Comparison of ENCODE assay signal across 8 mouse cellular contexts in the genomic region with DNA sequence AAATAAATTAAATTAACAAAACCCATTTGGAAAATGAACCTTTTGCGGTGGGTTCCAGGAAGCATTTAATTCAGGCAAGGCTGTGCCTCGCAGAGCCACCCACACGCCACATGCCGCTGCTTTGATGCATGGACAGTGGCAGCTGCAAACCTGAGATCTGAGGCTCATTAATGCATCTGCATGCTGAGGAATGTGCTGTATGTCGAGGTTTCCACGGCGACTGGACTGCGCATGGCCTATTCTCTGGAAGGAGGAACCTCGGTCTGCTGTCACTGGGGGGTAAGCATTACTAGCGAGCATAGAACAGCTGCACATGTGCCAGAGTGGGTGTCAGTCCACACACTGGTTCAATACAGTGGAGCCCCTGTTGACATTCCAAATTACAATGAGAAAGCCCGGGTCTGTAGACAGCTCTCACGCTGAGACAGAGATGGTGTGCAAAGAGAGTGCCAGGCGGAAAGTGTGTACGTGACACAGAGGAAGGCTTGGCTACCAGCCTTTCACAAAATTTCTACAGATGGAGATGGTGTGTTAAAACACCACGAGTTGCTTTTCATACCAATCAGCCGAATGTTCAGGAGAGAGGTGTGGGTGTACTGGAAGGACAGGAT.
A peak's percentile ranks its signal among the peaks of the same experiment; 100 is the strongest.
DNase-seq lines count a peak whose midpoint lies in the region; ATAC-seq lines count a peak whose summit lies in the region.

No protein-coding gene starts in this region.

- H3K9me3 ChIP-seq in forebrain, embryonic 13.5 days (replicated peaks), result peaks cover 11% of the 10 kb centered on the region
- H3K9me3 ChIP-seq in neural tube, embryonic 12.5 days, result 0 out of 2 replicates have a peak, but pooled peaks cover 9% of the 10 kb centered on the region

- H3K4me2 ChIP-seq in forebrain, embryonic 13.5 days, result peak overlapping the region; percentile 47
- peak overlapping the region; percentile 40 for H3K4me2 ChIP-seq in neural tube, embryonic 12.5 days (replicated peaks)

- H3K4me1 ChIP-seq in forebrain, embryonic 13.5 days, result peaks cover 35% of the 10 kb centered on the region
- peaks cover 23% of the 10 kb centered on the region for H3K4me1 ChIP-seq in neural tube, embryonic 12.5 days

- WGBS in forebrain, embryonic 13.5 days, result 5% methylated on average over 16 of the region's 16 CpGs
- 20% methylated on average over 16 of the region's 16 CpGs for WGBS in neural tube, embryonic 12.5 days

- peak; percentile 90 for ATAC-seq in forebrain, embryonic 13.5 days
- peak; percentile 94 for ATAC-seq in neural tube, embryonic 12.5 days (ENCODE audit: low FRiP score, low read depth)
- no peak for ATAC-seq in activated CD4-positive, CD25-positive, alpha-beta regulatory T cell, adult 4 months

- peak; percentile 83 for DNase-seq in embryo, embryonic 10 days (ENCODE audit: low spot score)
- peak; percentile 30 to 62 for DNase-seq in left cerebral cortex, adult 18-20 months (ENCODE audit: low spot score in 2 of 2)
- DNase-seq in spleen, postnatal 14 days (ENCODE audit: low spot score in 2 of 2), result no peak
- DNase-seq in urinary bladder, adult 18-20 months (ENCODE audit: low spot score in 2 of 2), result no peak
- no peak for DNase-seq in urinary bladder, postnatal 36 days (ENCODE audit: low spot score in 2 of 2)

- H3K9ac ChIP-seq in forebrain, embryonic 13.5 days, result 0 out of 2 replicates have a peak overlapping the region, but pooled peaks have one; percentile 22
- no peak overlapping the region for H3K9ac ChIP-seq in neural tube, embryonic 12.5 days

- peaks cover 8% of the 10 kb centered on the region for H3K27me3 ChIP-seq in forebrain, embryonic 13.5 days
- no peaks in the 10 kb centered on the region for H3K27me3 ChIP-seq in neural tube, embryonic 12.5 days (replicated peaks)

- peak overlapping the region; percentile 25 for H3K27ac ChIP-seq in forebrain, embryonic 13.5 days
- no peak overlapping the region for H3K27ac ChIP-seq in neural tube, embryonic 12.5 days

- H3K36me3 ChIP-seq in forebrain, embryonic 13.5 days (ENCODE audit: poor library complexity, severe bottlenecking), result no peaks in the 10 kb centered on the region
- no peaks in the 10 kb centered on the region for H3K36me3 ChIP-seq in neural tube, embryonic 12.5 days

- peak overlapping the region; percentile 12; the same call in 1 of the 2 replicates for H3K4me3 ChIP-seq in forebrain, embryonic 13.5 days
- H3K4me3 ChIP-seq in neural tube, embryonic 12.5 days, result no peak overlapping the region

Comparison
In these comparisons a context has a peak if more than half of its experiments do, and no peak if none do; other contexts are left out.
1. DNase-seq: peak in embryo, embryonic 10 days (single experiment) and left cerebral cortex, adult 18-20 months (2 of 2); none in spleen, postnatal 14 days (0 of 2), urinary bladder, adult 18-20 months (0 of 2) and urinary bladder, postnatal 36 days (0 of 2).